Mouse (Mus musculus) cerebellum, adult 2 months (tissue): ENCODE data around the gene Sec1.

Source experiments
- CTCF ChIP-seq: fragments of 200-500 bp; IDR thresholded peaks from 2 replicates; pipeline ENCODE4 v1.5.1; 2011; ENCODE audit warnings: low read depth, mild to moderate bottlenecking, control low read depth, low read length, moderate library complexity, borderline replicate concordance; ENCODE audit not compliant: insufficient read depth
- POLR2A ChIP-seq: fragments of 200-500 bp; IDR thresholded peaks from 2 replicates; pipeline ENCODE4 v1.6.1; 2011; ENCODE audit warnings: low read length, control low read depth, borderline replicate concordance; ENCODE audit not compliant: insufficient read depth

- TF ChIP-seq POLR2A (no peak), CTCF (no peak)
Measured at GRCm38 (mm10) chr7:45733477-45733876, 39.3 kb upstream of the Sec1 start.
